Mouse (Mus musculus): ENCODE measurements at regions not wholly inside any gene's neighbourhood (a gene's known extent, or its start where the extent isn't known, plus 50 kb on each side); places are given as distances from the start of the nearest gene placed in this dataset.

GRCm38 (mm10) chr13:48017649-48018048, 243.4 kb upstream of the Id4 start:
- no peak for TF ChIP-seq CTCF (IDR thresholded peaks at IDR 0.05; ENCODE audit: low read depth)
- no peak overlapping the region for H3K9ac ChIP-seq (ENCODE audit: low read depth, low read length)
- H3K4me2 ChIP-seq (ENCODE audit: low read length) = no peak overlapping the region
- 67% methylated on average over 8 of the region's 8 CpGs for WGBS
- no peaks in the 10 kb centered on the region for H3K9me3 ChIP-seq (replicated peaks; ENCODE audit: low read length)
- H3K36me3 ChIP-seq (ENCODE audit: insufficient read depth, low read length) = no peaks in the 10 kb centered on the region
- no peak overlapping the region for H3K4me3 ChIP-seq (replicated peaks; ENCODE audit: low read depth, low read length)
- DNase-seq (ENCODE audit: low spot score) (no peak), ATAC-seq (replicated peaks; ENCODE audit: low FRiP score, low read depth) (no peak)
- no peak overlapping the region for H3K27ac ChIP-seq
- H3K4me1 ChIP-seq (replicated peaks; ENCODE audit: insufficient read depth, low read length) = no peaks in the 10 kb centered on the region
- no peaks in the 10 kb centered on the region for H3K27me3 ChIP-seq (ENCODE audit: insufficient read depth, low read length)

- no peak overlapping the region for H3K9ac ChIP-seq (ENCODE audit: low read depth, low read length)
- WGBS = 60% methylated on average over 5 of the region's 5 CpGs
- no peaks in the 10 kb centered on the region for H3K36me3 ChIP-seq (ENCODE audit: insufficient read depth, low read length)
- H3K4me2 ChIP-seq (ENCODE audit: low read length) = no peak overlapping the region
- no peak overlapping the region for H3K4me3 ChIP-seq (replicated peaks; ENCODE audit: low read depth, low read length)
- TF ChIP-seq CTCF (IDR thresholded peaks at IDR 0.05; ENCODE audit: low read depth) = no peak
- H3K27me3 ChIP-seq (ENCODE audit: insufficient read depth, low read length) = no peaks in the 10 kb centered on the region
- DNase-seq (ENCODE audit: low spot score) (peak; percentile 24), ATAC-seq (replicated peaks; ENCODE audit: low FRiP score, low read depth) (no peak)
- no peak overlapping the region for H3K27ac ChIP-seq
- no peaks in the 10 kb centered on the region for H3K9me3 ChIP-seq (replicated peaks; ENCODE audit: low read length)
- H3K4me1 ChIP-seq (replicated peaks; ENCODE audit: insufficient read depth, low read length) = no peaks in the 10 kb centered on the region
These were observed 242.4 kb upstream of the Id4 start for GRCm38 (mm10) chr13:48018606-48019005.

GRCm38 (mm10) chr13:48022958-48023615, 237.9 kb upstream of the Id4 start:
- no peak overlapping the region for H3K27ac ChIP-seq
- DNase-seq (ENCODE audit: low spot score) (no peak), ATAC-seq (replicated peaks; ENCODE audit: low FRiP score, low read depth) (no peak)
- no peak overlapping the region for H3K4me3 ChIP-seq (replicated peaks; ENCODE audit: low read depth, low read length)
- H3K4me1 ChIP-seq (replicated peaks; ENCODE audit: insufficient read depth, low read length) = no peaks in the 10 kb centered on the region
- H3K9me3 ChIP-seq (replicated peaks; ENCODE audit: low read length) = no peaks in the 10 kb centered on the region
- H3K27me3 ChIP-seq (ENCODE audit: insufficient read depth, low read length) = no peaks in the 10 kb centered on the region
- H3K4me2 ChIP-seq (ENCODE audit: low read length) = no peak overlapping the region
- no peaks in the 10 kb centered on the region for H3K36me3 ChIP-seq (ENCODE audit: insufficient read depth, low read length)
- 69% methylated on average over 7 of the region's 7 CpGs for WGBS
- no peak for TF ChIP-seq CTCF (IDR thresholded peaks at IDR 0.05; ENCODE audit: low read depth)
- H3K9ac ChIP-seq (ENCODE audit: low read depth, low read length) = no peak overlapping the region

GRCm38 (mm10) chr13:48027775-48028489, 233.1 kb upstream of the Id4 start:
- Histone ChIP-seq H3K9ac (ENCODE audit: low read depth, low read length) (no peak overlapping the region), H3K4me2 (ENCODE audit: low read length) (no peak overlapping the region), H3K4me3 (replicated peaks; ENCODE audit: low read depth, low read length) (no peak overlapping the region), H3K27ac (no peak overlapping the region), H3K36me3 (ENCODE audit: insufficient read depth, low read length) (no peaks in the 10 kb centered on the region), H3K27me3 (ENCODE audit: insufficient read depth, low read length) (no peaks in the 10 kb centered on the region), H3K9me3 (replicated peaks; ENCODE audit: low read length) (no peaks in the 10 kb centered on the region), H3K4me1 (replicated peaks; ENCODE audit: insufficient read depth, low read length) (no peaks in the 10 kb centered on the region)
- TF ChIP-seq CTCF (IDR thresholded peaks at IDR 0.05; ENCODE audit: low read depth) = no peak
- DNase-seq (ENCODE audit: low spot score) (no peak), ATAC-seq (replicated peaks; ENCODE audit: low FRiP score, low read depth) (no peak)
- WGBS = 50% methylated on average over 7 of the region's 7 CpGs

GRCm38 (mm10) chr13:48031491-48031890, 229.5 kb upstream of the Id4 start:
- Histone ChIP-seq H3K9ac (ENCODE audit: low read depth, low read length) (no peak overlapping the region), H3K4me2 (ENCODE audit: low read length) (no peak overlapping the region), H3K9me3 (replicated peaks; ENCODE audit: low read length) (no peaks in the 10 kb centered on the region), H3K4me3 (replicated peaks; ENCODE audit: low read depth, low read length) (no peak overlapping the region), H3K27ac (no peak overlapping the region), H3K4me1 (replicated peaks; ENCODE audit: insufficient read depth, low read length) (no peaks in the 10 kb centered on the region), H3K36me3 (ENCODE audit: insufficient read depth, low read length) (no peaks in the 10 kb centered on the region), H3K27me3 (ENCODE audit: insufficient read depth, low read length) (no peaks in the 10 kb centered on the region)
- TF ChIP-seq CTCF (IDR thresholded peaks at IDR 0.05; ENCODE audit: low read depth) = no peak
- ATAC-seq (replicated peaks; ENCODE audit: low FRiP score, low read depth) = no peak
- no peak for DNase-seq (ENCODE audit: low spot score)
- 87% methylated on average over 8 of the region's 8 CpGs for WGBS

GRCm38 (mm10) chr13:48042172-48042571, 218.9 kb upstream of the Id4 start:
- 76% methylated on average over 4 of the region's 4 CpGs for WGBS
- Histone ChIP-seq H3K9ac (ENCODE audit: low read depth, low read length) (no peak overlapping the region), H3K27ac (no peak overlapping the region), H3K4me1 (replicated peaks; ENCODE audit: insufficient read depth, low read length) (no peaks in the 10 kb centered on the region), H3K4me2 (ENCODE audit: low read length) (no peak overlapping the region), H3K4me3 (replicated peaks; ENCODE audit: low read depth, low read length) (no peak overlapping the region), H3K9me3 (replicated peaks; ENCODE audit: low read length) (no peaks in the 10 kb centered on the region), H3K27me3 (ENCODE audit: insufficient read depth, low read length) (no peaks in the 10 kb centered on the region), H3K36me3 (ENCODE audit: insufficient read depth, low read length) (no peaks in the 10 kb centered on the region)
- TF ChIP-seq CTCF (IDR thresholded peaks at IDR 0.05; ENCODE audit: low read depth) = no peak
- DNase-seq (ENCODE audit: low spot score) (no peak), ATAC-seq (replicated peaks; ENCODE audit: low FRiP score, low read depth) (no peak)
